Mouse (Mus musculus) kidney, adult 10 weeks (tissue): ENCODE data around the gene Rpp38. TPM values are rescaled to one million over a fixed set of nuclear protein-coding genes. Genes with fewer than 3 reads are reported as not detected.

ENCODE experiments used
- polyA plus RNA-seq: library from polyadenylated mRNA; stranded (reverse); fragments of 350-450 nt; fragmentation: Illumina TruSeq; extraction: RNeasy Lipid Tissue Mini Kit (QIAGEN cat#74804); gene quantifications from one replicate; pipeline ENCODE4 v1.2.3, GENCODE M21; 2014; ENCODE audit warnings: low read depth, low replicate concordance

Rpp38 gene
- 8.7 TPM for polyA plus RNA-seq

DNA sequence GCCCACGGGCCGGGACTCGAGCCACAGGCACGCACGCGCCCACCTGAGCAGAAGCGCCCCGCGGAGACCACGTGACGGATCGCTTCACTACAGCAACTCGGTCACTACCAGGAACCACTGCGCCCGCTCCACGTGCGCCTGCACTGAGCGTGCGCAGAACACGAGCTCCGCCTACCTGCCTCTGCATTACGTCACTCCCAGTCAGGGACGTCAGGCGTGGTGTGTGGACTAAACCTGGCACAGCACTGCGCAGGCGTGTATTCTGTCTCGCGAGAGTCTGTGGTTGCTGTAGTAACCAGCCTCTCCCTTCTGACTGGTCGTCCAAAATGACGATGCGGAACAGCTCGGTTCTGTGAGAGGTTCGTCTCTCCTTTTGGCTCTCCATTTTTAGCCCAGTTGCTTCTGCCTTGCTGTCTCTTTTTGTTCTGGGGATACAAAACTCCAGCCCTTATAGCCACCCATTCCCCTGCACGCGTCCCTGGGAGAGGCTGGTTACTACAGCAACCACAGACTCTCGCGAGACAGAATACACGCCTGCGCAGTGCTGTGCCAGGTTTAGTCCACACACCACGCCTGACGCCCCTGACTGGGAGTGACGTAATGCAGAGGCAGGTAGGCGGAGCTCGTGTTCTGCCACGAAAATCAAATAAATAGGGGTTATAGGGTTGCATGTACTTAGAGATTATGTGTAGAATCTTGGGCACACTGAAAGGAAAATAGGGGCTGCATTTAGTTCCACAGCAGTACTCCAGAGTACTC, at the start of gene Rpp38:
TSS of gene Rpp38 (minus strand) at position 160 of the 759 bp plus-strand sequence.

DNA sequence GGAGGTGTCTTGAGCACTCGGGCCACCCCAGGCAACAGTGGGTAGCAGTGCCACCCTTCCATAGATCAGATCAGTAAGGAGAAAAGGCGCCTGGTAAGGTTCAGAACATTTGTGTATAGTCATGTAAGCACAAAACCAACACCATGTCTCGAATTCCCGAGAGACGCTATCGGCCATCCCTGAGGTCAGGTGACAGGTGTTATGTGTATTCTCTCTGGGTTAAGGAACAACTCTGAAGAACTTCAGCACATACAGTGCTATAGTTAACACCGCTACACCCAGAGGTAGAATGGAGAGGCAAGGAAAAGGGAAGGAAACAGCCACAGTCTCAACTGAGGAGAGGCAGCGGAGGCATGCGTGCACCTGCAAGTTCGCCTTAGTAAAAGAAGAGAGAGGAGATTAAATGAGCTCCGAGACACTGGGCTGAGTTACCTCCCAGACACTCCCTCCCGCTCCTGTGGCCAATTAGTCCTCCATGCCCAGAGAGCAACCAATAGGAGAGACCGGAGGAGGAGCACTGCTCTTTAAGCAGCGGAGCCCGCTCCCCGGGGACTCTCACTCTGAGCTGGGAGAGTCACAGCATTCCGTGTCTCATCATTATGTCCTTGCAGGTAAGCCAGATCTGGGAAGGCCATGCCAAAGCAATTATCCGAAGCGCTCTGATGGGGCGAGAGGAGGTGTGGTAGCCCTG, 3.3 kb upstream of the Rpp38 start, which contains the start of gene Acbd7:
TSS of gene Acbd7 (plus strand) at position 558 of the 691 bp plus-strand sequence.

DNA sequence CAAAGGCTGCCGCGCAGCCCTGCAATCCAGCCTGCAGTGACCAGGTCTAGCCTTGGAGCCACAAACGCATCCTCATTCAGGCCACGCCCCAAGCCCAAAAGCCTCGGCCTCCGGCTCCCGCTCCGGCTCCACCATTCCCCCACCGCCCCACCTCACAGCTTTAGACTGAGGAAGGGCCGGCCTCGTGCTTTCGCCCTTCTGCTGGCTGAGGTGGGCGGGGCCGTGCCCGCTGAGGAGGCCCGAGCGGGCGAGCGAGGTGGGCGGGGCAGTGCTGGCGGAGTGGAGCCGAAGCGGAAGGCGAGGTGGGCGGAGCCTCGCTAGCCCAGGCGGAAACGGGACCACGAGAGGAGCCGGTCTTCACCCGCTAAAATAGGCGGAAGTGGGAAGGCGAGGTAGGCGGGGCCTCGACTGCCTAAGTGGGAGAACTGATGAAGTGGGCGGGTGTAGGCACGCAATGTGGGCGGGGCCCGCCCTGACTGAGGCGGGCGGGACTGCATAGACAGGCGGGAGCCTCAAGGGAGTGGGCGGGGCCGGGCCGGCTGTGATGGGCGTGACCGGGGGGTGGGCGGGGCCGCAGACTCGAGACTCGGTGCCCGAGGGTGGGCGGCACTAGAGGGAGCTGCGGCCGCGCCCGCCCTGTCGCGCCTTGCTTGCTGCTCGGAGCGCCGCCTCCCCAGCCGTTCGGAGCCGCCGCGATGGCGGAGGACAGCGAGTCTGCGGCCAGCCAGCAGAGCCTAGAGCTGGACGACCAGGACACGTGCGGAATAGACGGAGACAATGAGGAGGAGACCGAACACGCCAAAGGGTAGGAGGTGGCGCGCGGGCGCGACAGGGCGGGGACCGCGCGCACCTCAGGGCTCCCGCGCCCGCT, 48.6 kb downstream of the Rpp38 start, which contains the start of gene Nmt2:
TSS of gene Nmt2 (plus strand) at position 611 of the 871 bp plus-strand sequence.

Other genes with a start within 250 kb of the Rpp38 start
- 22.2 TPM for gene Fam171a1, start 218.4 kb downstream of the Rpp38 start, polyA plus RNA-seq
- gene Nmt2, start 48.4 kb downstream of the Rpp38 start, polyA plus RNA-seq = 27.6 TPM
- gene Acbd7, start 3.5 kb upstream of the Rpp38 start, polyA plus RNA-seq = not detected
- not detected for gene Olah, start 64.6 kb upstream of the Rpp38 start, polyA plus RNA-seq
- not detected for gene Meig1, start 90.0 kb upstream of the Rpp38 start, polyA plus RNA-seq
- gene Dclre1c, start 91.5 kb upstream of the Rpp38 start, polyA plus RNA-seq = 8.5 TPM
- gene Suv39h2, start 142.4 kb upstream of the Rpp38 start, polyA plus RNA-seq = 3.2 TPM
- 1.5 TPM for gene Gm45902, start 180.1 kb upstream of the Rpp38 start, polyA plus RNA-seq
- 37.8 TPM for gene Hspa14, start 180.2 kb upstream of the Rpp38 start, polyA plus RNA-seq
- gene Cdnf, start 180.4 kb upstream of the Rpp38 start, polyA plus RNA-seq = 2.5 TPM
- 430 TPM for gene Fam107b, start 237.8 kb upstream of the Rpp38 start, polyA plus RNA-seq